Mouse (Mus musculus) stomach, embryonic 15.5 days (tissue): ENCODE data around the gene Arl5a. TPM values are rescaled to one million over a fixed set of nuclear protein-coding genes. Genes with fewer than 3 reads are reported as not detected.

ENCODE experiments used
- ATAC-seq: fragments of 200-750 bp; cut with Nextera tagmentation; 2 replicates; pipeline ENCODE4 v1.8.0; 2017; ENCODE audit warnings: low read depth, moderate number of reproducible peaks, moderate TSS enrichment; ENCODE audit not compliant: insufficient read depth, low FRiP score
- H3K27ac ChIP-seq: fragments of 300-500 bp; sonication (generic); 2 replicates; pipeline ENCODE4 v1.5.1; 2015; ENCODE audit warnings: mild to moderate bottlenecking, inconsistent platforms
- H3K27me3 ChIP-seq: fragments of 300-500 bp; sonication (generic); replicated peaks from 2 replicates; pipeline ENCODE4 v1.6.1; 2015; ENCODE audit warnings: inconsistent platforms
- H3K36me3 ChIP-seq: fragments of 300-500 bp; sonication (generic); 2 replicates; pipeline ENCODE4 v1.6.1; 2015; ENCODE audit warnings: inconsistent platforms
- H3K4me1 ChIP-seq: fragments of 300-500 bp; sonication (generic); 2 replicates; pipeline ENCODE4 v1.6.1; 2015; ENCODE audit warnings: inconsistent platforms
- H3K4me2 ChIP-seq: fragments of 300-500 bp; sonication (generic); 2 replicates; pipeline ENCODE4 v1.6.1; 2015; ENCODE audit warnings: mild to moderate bottlenecking, inconsistent platforms
- H3K4me3 ChIP-seq: fragments of 300-500 bp; sonication (generic); replicated peaks from 2 replicates; pipeline ENCODE4 v1.5.1; 2015; ENCODE audit warnings: inconsistent platforms
- H3K9ac ChIP-seq: fragments of 300-500 bp; sonication (generic); 2 replicates; pipeline ENCODE4 v1.6.1; 2015; ENCODE audit warnings: inconsistent platforms
- H3K9me3 ChIP-seq: fragments of 300-500 bp; sonication (generic); 2 replicates; pipeline ENCODE4 v1.6.1; 2016; ENCODE audit warnings: inconsistent platforms
- WGBS: fragments of 180-500 bp; shearing (Covaris S2); methylation state at CpG from one replicate; pipeline ENCODE4 v1.1.7; 2015; 5-methylcytosine and 5-hydroxymethylcytosine counted together
- polyA plus RNA-seq: library from polyadenylated mRNA; unstranded; fragments of >200 nt; fragmentation: Nextera tagmentation; extraction: Ambion mirVana; gene quantifications from 2 replicates; pipeline ENCODE4 v1.2.1, GENCODE M21; 2015

Gene Arl5a
- polyA plus RNA-seq, 1 experiment from 2014 or later: 35.9 TPM

DNA sequence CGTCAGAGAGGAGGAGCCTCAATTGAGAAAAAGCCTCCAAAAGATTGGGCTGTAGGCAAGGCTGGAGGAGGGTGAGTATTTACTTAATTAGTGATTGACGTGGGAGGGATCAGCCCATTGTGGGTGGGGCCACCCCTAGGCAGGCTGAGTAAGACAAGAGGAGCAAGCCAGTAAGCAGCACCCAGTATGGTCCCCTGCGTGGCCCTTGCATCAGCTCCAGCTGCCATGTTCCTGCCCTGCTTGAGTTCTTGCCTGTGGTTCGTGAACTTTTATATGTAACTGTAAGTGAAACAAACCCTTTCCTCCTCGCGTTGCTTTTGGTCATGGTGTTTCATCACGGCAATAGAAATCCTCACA lies 46.3 kb downstream of the Arl5a start, which contains the start of gene Neb:
Gene Neb, minus strand, starts transcription at position 27 of the 357 bp plus-strand sequence.
- H3K4me1 ChIP-seq: no peaks in the 10 kb centered on the region
- 0 out of 2 replicates have a peak within 1 kb of the TSS, but pooled peaks have one; percentile 0 for H3K4me2 ChIP-seq
- no peaks in the 10 kb centered on the region for H3K9me3 ChIP-seq
- no peaks in the 10 kb centered on the region for H3K36me3 ChIP-seq
- H3K27ac ChIP-seq: no peak within 1 kb of the TSS
- H3K27me3 ChIP-seq: no peaks in the 10 kb centered on the region
- no peak within 1 kb of the TSS for H3K4me3 ChIP-seq
- no peak within 1 kb of the TSS for H3K9ac ChIP-seq
- ATAC-seq: peak; percentile 78; the same call in 1 of the 2 replicates
- WGBS: 47% methylated on average over 7 of the region's 7 CpGs

DNA sequence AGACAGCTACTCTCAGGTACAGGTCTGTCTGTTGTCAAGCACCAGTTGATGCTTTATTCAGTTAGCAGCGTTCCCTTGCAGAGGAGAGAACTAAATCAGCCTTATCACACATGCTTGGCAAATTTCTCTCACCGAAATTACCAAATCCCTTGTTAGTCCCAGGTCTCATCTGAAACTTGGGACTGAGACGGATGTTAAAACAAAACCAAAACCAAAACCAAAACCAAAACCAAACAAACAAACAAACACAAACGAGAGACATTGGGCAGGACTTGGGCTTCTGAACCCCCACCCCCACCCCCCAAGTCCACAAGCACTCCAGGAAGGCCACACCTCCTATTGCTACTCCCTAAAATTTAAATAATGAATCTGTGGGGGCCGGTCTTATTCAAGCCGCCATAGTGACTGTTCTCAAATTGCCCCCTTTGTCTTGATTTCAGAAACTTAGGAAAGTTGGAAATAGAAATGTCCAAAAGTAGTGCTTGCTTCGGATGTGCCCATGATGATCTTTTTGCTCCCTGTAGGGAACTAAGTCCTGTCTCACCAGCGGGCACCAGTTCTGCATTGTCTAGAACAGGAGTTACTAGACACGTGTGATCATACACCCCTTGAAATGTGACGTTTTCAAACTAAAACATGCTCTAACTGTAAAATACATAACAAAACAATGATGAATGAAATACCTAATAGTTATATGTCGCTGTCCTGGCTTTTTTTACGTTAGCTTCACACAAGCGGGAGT lies 46.8 kb downstream of the Arl5a start:
- H3K36me3 ChIP-seq: no peaks in the 10 kb centered on the region
- H3K4me3 ChIP-seq: no peak overlapping the region
- WGBS: 53% methylated on average over 13 of the region's 13 CpGs
- ATAC-seq: peak; percentile 14; the same call in 1 of the 2 replicates
- no peaks in the 10 kb centered on the region for H3K4me1 ChIP-seq
- H3K27ac ChIP-seq: no peak overlapping the region
- no peak overlapping the region for H3K9ac ChIP-seq
- no peaks in the 10 kb centered on the region for H3K9me3 ChIP-seq
- H3K4me2 ChIP-seq: 0 out of 2 replicates have a peak overlapping the region, but pooled peaks have one; percentile 0
- no peaks in the 10 kb centered on the region for H3K27me3 ChIP-seq

DNA sequence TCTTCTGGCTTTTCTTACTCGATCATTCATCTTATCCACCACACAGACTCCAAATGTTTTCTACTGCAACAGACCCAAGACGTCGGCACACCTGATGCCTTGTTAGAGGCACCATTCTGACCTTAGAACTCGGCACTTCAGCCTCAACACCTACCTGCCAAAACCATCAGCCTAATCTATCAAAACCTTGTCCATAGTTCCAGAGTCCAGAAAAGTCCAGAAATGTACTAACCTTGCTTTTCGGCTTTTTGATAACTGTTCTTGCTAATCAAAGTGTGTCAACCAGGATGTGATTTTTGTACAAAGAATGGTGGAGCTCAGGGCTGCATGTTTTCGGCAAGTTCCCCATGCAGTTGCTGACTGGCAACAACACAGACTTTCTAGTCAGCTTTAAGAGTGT lies 50.0 kb downstream of the Arl5a start:
- H3K27me3 ChIP-seq: no peaks in the 10 kb centered on the region
- H3K9ac ChIP-seq: no peak overlapping the region
- 0 out of 2 replicates have a peak, but pooled peaks cover 3% of the 10 kb centered on the region for H3K4me1 ChIP-seq
- 88% methylated on average over 6 of the region's 6 CpGs for WGBS
- no peak for ATAC-seq
- no peak overlapping the region for H3K27ac ChIP-seq
- H3K36me3 ChIP-seq: no peaks in the 10 kb centered on the region
- H3K4me2 ChIP-seq: no peak overlapping the region
- no peaks in the 10 kb centered on the region for H3K9me3 ChIP-seq
- H3K4me3 ChIP-seq: no peak overlapping the region

DNA sequence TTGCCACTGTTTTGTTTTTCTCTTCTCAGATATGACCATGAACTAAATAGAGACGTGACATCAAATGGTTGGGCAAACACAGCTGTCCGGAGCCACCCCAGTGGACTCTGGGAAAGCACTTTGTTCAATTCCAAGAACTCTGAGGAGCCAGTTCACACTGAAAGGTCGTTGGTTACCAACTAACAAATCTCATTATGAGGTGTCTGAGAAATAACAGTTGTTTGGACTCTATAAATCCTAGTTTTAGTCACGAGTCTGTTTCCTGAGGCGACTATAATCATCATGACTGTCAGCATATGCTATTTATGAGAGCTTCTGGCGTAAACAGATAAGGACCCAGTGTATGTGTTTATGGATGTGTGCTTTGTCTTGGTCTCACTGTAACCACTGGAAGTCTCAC lies 52.2 kb downstream of the Arl5a start:
- 53% methylated on average over 6 of the region's 6 CpGs for WGBS

GRCm38 (mm10) chr2:52372080-52372479 lies 52.6 kb downstream of the Arl5a start:
- 0 out of 2 replicates have a peak, but pooled peaks cover 3% of the 10 kb centered on the region for H3K4me1 ChIP-seq
- ATAC-seq: no peak

More for the DNA sequence above, 52.2 kb downstream of the Arl5a start:
- no peaks in the 10 kb centered on the region for H3K27me3 ChIP-seq
- 0 out of 2 replicates have a peak, but pooled peaks cover 3% of the 10 kb centered on the region for H3K4me1 ChIP-seq
- H3K36me3 ChIP-seq: no peaks in the 10 kb centered on the region
- no peaks in the 10 kb centered on the region for H3K9me3 ChIP-seq
- H3K9ac ChIP-seq: no peak overlapping the region
- no peak overlapping the region for H3K4me3 ChIP-seq
- no peak overlapping the region for H3K4me2 ChIP-seq
- ATAC-seq: no peak
- no peak overlapping the region for H3K27ac ChIP-seq

DNA sequence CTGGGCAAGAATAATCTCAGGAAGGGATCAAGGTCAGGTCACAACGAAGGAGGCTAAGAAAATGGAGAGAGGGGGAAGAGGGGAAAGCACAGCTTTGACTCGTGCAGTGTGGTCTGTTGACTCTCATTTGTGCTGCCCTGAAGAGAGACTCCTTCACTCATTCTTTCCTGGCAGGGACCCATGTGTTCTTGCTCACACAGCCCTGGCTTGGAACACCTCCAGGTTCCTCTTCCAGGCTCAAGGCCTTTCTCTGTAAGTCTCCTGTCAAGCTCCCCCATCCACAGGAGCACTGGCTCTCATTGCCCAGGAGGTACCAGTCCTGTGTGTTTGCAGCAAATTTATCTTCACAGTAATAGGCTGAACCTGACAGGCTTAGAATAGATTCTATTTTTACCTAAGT lies 53.6 kb downstream of the Arl5a start:
- H3K36me3 ChIP-seq: no peaks in the 10 kb centered on the region
- H3K4me3 ChIP-seq: no peak overlapping the region
- H3K27me3 ChIP-seq: no peaks in the 10 kb centered on the region
- ATAC-seq: peak; percentile 66; the same call in 1 of the 2 replicates
- no peak overlapping the region for H3K4me2 ChIP-seq
- H3K4me1 ChIP-seq: 0 out of 2 replicates have a peak, but pooled peaks cover 3% of the 10 kb centered on the region
- no peaks in the 10 kb centered on the region for H3K9me3 ChIP-seq
- no peak overlapping the region for H3K9ac ChIP-seq
- H3K27ac ChIP-seq: no peak overlapping the region
- WGBS: 18% methylated on average over 2 of the region's 2 CpGs

More at GRCm38 (mm10) chr2:52372080-52372479, 52.6 kb downstream of the Arl5a start:
- Histone ChIP-seq H3K9me3 (no peaks in the 10 kb centered on the region), H3K27me3 (no peaks in the 10 kb centered on the region), H3K4me2 (no peak overlapping the region), H3K27ac (no peak overlapping the region), H3K4me3 (no peak overlapping the region), H3K9ac (no peak overlapping the region), H3K36me3 (no peaks in the 10 kb centered on the region)
- WGBS: 63% methylated on average over 4 of the region's 4 CpGs

DNA sequence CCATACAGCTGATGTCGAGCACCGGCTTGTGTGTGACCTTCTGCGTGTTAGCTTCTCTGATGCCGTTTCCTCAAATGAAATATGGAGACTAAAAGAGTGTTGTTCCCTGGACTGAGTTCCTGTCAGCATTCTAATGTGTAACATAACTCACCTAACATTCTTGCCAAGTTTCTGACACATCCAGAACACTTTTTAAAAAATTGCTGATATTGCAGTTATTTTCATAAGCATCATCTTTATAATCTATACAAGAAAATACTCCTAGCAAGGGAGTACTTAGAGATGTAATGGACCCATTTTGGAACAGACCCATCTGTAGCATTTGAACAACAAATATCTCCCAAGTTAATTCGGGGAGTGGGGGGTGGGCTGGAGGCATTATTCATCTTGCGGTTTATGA lies 55.1 kb downstream of the Arl5a start:
- 66% methylated on average over 6 of the region's 6 CpGs for WGBS
- Histone ChIP-seq H3K27me3 (no peaks in the 10 kb centered on the region), H3K9ac (no peak overlapping the region), H3K4me2 (no peak overlapping the region), H3K27ac (no peak overlapping the region), H3K36me3 (no peaks in the 10 kb centered on the region), H3K9me3 (no peaks in the 10 kb centered on the region), H3K4me1 (0 out of 2 replicates have a peak, but pooled peaks cover 3% of the 10 kb centered on the region), H3K4me3 (no peak overlapping the region)
- no peak for ATAC-seq

DNA sequence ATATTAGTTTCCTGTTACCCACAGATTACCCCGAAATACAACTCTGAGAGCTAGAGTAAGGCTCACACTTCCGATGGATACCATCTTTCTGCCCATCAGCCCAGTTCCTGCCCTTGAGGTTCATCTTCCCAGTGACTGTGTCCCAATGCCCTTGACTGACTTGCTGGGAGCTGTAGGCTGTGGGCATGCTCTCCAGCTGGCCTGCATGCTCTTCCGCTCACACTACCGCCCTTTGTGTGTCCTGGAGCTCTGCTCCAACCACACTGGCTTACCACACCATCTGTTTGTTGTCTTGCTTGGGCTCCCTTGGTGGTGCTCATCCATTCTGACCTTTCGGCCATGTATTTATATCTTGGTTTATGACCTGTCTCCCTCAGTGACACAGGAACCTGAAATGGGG lies 57.0 kb downstream of the Arl5a start:
- H3K4me1 ChIP-seq: 0 out of 2 replicates have a peak, but pooled peaks cover 3% of the 10 kb centered on the region
- H3K4me2 ChIP-seq: no peak overlapping the region
- H3K9ac ChIP-seq: no peak overlapping the region
- no peak overlapping the region for H3K4me3 ChIP-seq
- H3K27ac ChIP-seq: no peak overlapping the region
- H3K36me3 ChIP-seq: no peaks in the 10 kb centered on the region
- H3K27me3 ChIP-seq: no peaks in the 10 kb centered on the region
- WGBS: 87% methylated on average over 5 of the region's 5 CpGs
- no peaks in the 10 kb centered on the region for H3K9me3 ChIP-seq
- no peak for ATAC-seq

DNA sequence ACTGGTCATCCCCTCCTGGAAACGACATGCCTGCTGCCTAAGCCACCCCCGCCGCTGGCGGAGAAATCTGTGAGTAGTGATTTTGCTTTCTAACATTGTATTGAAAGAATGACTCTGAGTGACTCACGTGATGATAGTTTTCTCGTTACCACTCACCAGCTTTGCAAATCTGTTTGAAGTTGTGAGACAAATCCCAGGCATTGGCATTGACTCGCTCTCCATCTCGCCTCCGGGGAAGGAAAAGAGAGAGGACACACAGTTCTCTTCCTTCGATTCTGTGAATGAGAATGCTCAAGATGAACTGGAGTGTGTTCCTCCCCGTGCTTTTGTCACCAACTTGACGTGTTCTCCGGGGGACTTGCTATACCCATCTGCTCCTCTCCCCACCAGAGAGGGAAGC lies 57.5 kb downstream of the Arl5a start:
- Histone ChIP-seq H3K9me3 (no peaks in the 10 kb centered on the region), H3K27ac (no peak overlapping the region), H3K4me1 (0 out of 2 replicates have a peak, but pooled peaks cover 3% of the 10 kb centered on the region), H3K27me3 (no peaks in the 10 kb centered on the region), H3K4me2 (no peak overlapping the region), H3K36me3 (no peaks in the 10 kb centered on the region), H3K4me3 (no peak overlapping the region), H3K9ac (no peak overlapping the region)
- ATAC-seq: no peak
- WGBS: 52% methylated on average over 13 of the region's 13 CpGs

DNA sequence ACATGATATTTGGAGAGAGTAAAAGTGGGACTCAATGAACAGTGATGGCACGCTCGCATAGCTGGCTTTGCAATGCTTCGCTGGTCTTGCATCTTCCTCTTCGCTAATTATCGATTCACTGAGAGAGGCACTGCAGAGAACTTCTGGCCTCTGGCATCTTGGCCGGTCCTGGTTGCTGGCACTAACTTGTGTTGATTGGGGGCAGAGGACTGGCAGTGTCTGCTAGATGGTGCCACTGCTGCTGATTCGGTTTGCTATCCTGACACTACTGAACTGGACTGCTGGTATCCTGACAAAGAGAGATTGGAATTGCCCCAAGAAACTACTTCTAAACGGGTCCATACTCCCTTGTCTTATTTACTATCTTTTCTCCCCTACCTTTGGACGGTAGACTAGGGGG lies 63.6 kb downstream of the Arl5a start:
- no peak for ATAC-seq
- Histone ChIP-seq H3K36me3 (no peaks in the 10 kb centered on the region), H3K27me3 (no peaks in the 10 kb centered on the region), H3K27ac (no peak overlapping the region), H3K4me1 (no peaks in the 10 kb centered on the region), H3K9me3 (no peaks in the 10 kb centered on the region), H3K4me3 (no peak overlapping the region), H3K4me2 (no peak overlapping the region), H3K9ac (no peak overlapping the region)
- WGBS: 89% methylated on average over 9 of the region's 9 CpGs

DNA sequence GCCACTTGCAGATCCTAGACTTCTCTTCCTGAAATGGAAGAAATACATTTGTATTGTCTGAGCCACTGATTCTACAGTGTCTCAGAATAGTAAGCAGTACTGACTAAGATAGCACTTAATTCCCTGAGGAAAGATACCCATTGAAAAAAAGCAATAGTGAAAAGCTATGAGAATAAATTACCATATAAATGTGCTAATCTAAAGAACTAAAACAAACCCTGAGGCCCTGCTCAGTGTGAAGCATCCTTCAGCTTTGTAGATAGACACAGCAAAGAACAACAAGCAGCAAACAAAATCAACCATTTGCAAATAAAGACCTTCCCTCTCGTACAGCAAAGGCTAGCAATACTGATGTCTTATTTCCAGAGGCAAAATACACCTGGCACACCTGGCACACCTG lies 65.0 kb downstream of the Arl5a start:
- Histone ChIP-seq H3K27ac (no peak overlapping the region), H3K27me3 (no peaks in the 10 kb centered on the region), H3K4me2 (no peak overlapping the region), H3K9ac (no peak overlapping the region), H3K36me3 (no peaks in the 10 kb centered on the region), H3K4me3 (no peak overlapping the region), H3K9me3 (no peaks in the 10 kb centered on the region), H3K4me1 (no peaks in the 10 kb centered on the region)
- ATAC-seq: no peak
- 73% methylated on average over 1 of the region's 1 CpGs for WGBS

- Histone ChIP-seq H3K4me3 (no peak overlapping the region), H3K27ac (no peak overlapping the region), H3K9ac (no peak overlapping the region), H3K4me1 (no peaks in the 10 kb centered on the region), H3K27me3 (no peaks in the 10 kb centered on the region), H3K4me2 (no peak overlapping the region), H3K36me3 (no peaks in the 10 kb centered on the region), H3K9me3 (no peaks in the 10 kb centered on the region)
- no peak for ATAC-seq
- 85% methylated on average over 5 of the region's 5 CpGs for WGBS
Observed at GRCm38 (mm10) chr2:52358156-52358555, 66.5 kb downstream of the Arl5a start.
